Mouse (Mus musculus) layer of hippocampus, postnatal 14 days (tissue): ENCODE data around the gene Lta. TPM values are rescaled to one million over a fixed set of nuclear protein-coding genes. Genes with fewer than 3 reads are reported as not detected.
A peak's percentile ranks its signal among the peaks of the same experiment; 100 is the strongest.

ENCODE experiments used
- DNase-seq, 2 experiments: peaks; one replicate each; pipeline ENCODE4 v3.0.0; 2021 to 2022; ENCODE audit warnings: low spot score in 2 of 2, mixed read lengths in 1 of 2
- long read RNA-seq, 2 experiments: library from polyadenylated mRNA; stranded (forward); transcript quantifications; one replicate each; pipeline ENCODE4 v2.0.0; 2021
- total RNA-seq, 2 experiments: library from RNA; stranded (reverse); gene quantifications; 2 replicates each; pipeline ENCODE4 v1.2.3; 2021

The Lta gene
- total RNA-seq = 1 to 10 TPM in 1 of 2 experiments, under 1 TPM in 1; 0.62 to 1.1 TPM
- long read RNA-seq, experiment 1, partial matches to known transcripts = 0 of 1 reads
- long read RNA-seq, experiment 1, other reads (novel, unspliced or antisense) = 1 of 1 reads
- long read RNA-seq, experiment 2, partial matches to known transcripts = 0 of 1 reads
- long read RNA-seq, experiment 2, other reads (novel, unspliced or antisense) = 1 of 1 reads

GRCm38 (mm10) chr17:35204494-35205379 lies at the start of gene Lta:
TSS of gene Lta (minus strand) at chr17:35205351.
- no peak for DNase-seq

GRCm38 (mm10) chr17:35254241-35255098 lies 49.3 kb upstream of the Lta start:
- DNase-seq = no peak

GRCm38 (mm10) chr17:35253293-35254093 lies 48.3 kb upstream of the Lta start:
- DNase-seq = no peak

GRCm38 (mm10) chr17:35252619-35253292 lies 47.6 kb upstream of the Lta start:
- no peak for DNase-seq

- DNase-seq = no peak
Observed at GRCm38 (mm10) chr17:35251981-35252380, 46.8 kb upstream of the Lta start.

- DNase-seq = no peak
Observed at GRCm38 (mm10) chr17:35251162-35251719, 46.1 kb upstream of the Lta start.

GRCm38 (mm10) chr17:35250348-35251120 lies 45.4 kb upstream of the Lta start:
- no peak for DNase-seq

GRCm38 (mm10) chr17:35249451-35250197 lies 44.5 kb upstream of the Lta start:
- DNase-seq = no peak

GRCm38 (mm10) chr17:35248986-35249385 lies 43.8 kb upstream of the Lta start:
- no peak for DNase-seq

GRCm38 (mm10) chr17:35247144-35247543 lies 42.0 kb upstream of the Lta start:
- no peak for DNase-seq

GRCm38 (mm10) chr17:35245731-35246623 lies 40.8 kb upstream of the Lta start:
- DNase-seq = no peak

GRCm38 (mm10) chr17:35244999-35245398 lies 39.8 kb upstream of the Lta start:
- no peak for DNase-seq

- DNase-seq = peak in 1 of 2 experiments; percentile 64
Observed at GRCm38 (mm10) chr17:35243086-35243485, 37.9 kb upstream of the Lta start.

GRCm38 (mm10) chr17:35242015-35242941 lies 37.1 kb upstream of the Lta start:
- DNase-seq = peak; percentile 61 to 65

GRCm38 (mm10) chr17:35241305-35242014 lies 36.3 kb upstream of the Lta start, which contains the start of gene Ddx39b:
TSS of gene Ddx39b (plus strand) at chr17:35241746.
- DNase-seq = peak; percentile 97 to 98
